Mouse (Mus musculus): ENCODE data around the gene Rtn2.

Rtn2 gene

GRCm38 (mm10) chr7:19300501-19301421, 18.3 kb downstream of the Rtn2 start:
- no peak for DNase-seq (ENCODE audit: low read depth, low spot score)

- DNase-seq (ENCODE audit: low read depth, low spot score) = no peak
Measured at GRCm38 (mm10) chr7:19301461-19302263, 19.2 kb downstream of the Rtn2 start.

DNA sequence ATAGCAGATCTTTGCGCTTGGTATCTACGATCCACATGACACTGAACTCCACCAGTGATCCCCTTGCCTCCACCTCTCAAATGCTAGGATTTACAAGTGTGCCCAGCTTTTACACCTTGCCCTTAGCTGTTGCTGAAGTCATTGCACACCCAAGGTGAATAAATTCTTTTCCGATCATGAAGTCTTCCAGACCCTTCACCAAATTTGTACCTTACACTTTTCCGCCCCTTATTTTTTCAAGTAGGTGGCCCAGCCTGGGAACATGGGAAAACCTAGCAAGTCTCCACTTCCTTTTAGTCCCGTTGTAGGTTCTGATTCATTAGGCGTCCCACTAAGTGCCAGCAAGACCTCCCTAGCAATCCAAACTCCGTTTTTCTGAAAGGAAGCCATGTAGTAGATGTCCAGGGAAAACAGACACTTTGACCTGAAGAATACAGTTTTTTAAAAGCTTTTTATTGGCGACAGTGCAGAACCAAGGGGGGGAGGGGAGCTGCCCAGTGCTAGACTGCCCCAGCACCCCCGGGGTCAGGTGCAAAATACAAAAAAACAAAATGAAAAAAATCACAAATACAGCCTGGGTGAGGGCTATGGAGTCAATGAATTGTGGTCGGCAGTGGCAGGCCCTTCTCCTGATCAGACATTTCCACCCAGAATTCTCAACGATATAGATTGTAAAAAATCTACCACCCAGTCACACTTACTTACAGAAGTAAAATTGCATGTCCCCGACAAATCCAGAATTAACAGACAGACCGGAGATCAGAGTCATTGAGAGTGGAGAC, 20.0 kb downstream of the Rtn2 start:
- no peak for DNase-seq (ENCODE audit: low read depth, low spot score)

GRCm38 (mm10) chr7:19303046-19303305, 20.6 kb downstream of the Rtn2 start:
- DNase-seq (ENCODE audit: low read depth, low spot score) = no peak

DNA sequence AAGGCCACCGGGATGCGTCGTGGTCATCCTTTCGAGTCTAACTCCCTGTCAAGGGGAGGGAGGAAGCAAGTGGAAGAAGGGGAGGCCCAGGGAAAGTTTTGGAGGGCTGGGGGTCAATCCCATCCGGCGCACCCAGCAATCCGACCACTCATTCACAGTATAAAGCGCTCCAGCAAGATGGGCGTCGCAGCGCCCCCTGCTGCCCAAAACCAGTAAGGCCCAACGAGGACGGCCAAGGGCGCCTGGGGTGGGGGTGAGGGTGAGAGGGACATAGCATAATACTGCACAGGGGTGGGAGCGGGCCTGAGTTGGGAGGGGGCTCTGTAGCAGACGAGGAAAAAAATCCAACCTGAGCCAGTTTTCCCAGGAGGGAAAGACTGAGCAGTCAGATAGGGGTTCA, 21.3 kb downstream of the Rtn2 start:
- DNase-seq (ENCODE audit: low read depth, low spot score) = no peak

GRCm38 (mm10) chr7:19304501-19305412, 22.3 kb downstream of the Rtn2 start:
- DNase-seq (ENCODE audit: low read depth, low spot score) = no peak

DNA sequence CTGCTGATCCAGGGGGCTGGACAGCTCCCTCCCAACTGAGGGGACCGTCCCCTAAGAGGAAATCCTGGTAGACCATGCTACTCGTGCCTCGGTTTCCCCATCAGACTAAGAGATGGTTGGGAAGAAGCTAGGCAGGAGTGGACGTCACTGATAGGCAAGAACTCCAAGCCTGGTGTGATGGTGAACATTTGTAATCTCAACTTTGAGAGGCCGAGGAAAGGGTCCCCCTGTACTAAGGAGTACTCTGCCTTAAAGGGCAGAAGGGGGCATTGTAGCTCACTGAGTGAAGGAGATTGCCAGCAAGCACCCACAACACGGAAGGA, 22.9 kb downstream of the Rtn2 start:
- no peak for DNase-seq (ENCODE audit: low read depth, low spot score)

GRCm38 (mm10) chr7:19305796-19306765, 23.7 kb downstream of the Rtn2 start:
- DNase-seq (ENCODE audit: low read depth, low spot score) = no peak

GRCm38 (mm10) chr7:19306819-19307738, 24.7 kb downstream of the Rtn2 start:
- no peak for DNase-seq (ENCODE audit: low read depth, low spot score)

DNA sequence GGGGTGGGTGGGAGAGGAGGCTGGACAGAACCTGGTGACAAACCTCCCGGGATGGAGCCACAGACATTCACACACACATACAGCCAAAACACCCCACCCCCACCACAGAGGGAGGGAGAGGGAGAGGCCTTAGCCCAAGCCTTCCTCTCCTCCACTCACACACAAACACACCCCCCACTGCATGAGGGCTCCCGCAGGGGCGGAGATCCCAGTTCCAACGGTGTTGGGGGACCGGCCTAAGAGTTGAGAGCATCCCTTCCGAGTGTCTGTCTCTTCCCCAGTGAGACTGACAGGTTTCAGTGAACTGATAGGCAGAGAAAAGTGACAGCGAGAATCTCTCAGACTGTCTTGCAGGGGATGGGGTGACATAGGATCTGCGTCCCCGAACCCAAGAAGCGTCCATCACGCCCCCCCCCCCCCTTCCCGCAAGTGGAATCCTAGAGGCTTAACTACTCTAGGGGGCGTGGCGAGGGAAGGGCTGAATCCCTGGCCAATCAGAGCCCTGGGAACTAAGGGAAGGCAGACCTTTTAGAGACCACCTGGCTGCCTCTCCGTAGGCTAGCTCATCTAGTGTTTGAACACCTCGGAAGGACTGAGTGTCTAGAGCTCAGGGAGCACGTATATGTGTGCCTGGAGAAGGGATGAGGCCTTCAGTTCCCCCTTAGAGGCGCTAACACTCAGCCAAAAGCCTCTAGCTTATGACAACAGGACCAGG, 25.5 kb downstream of the Rtn2 start:
- no peak for DNase-seq (ENCODE audit: low read depth, low spot score)

DNA sequence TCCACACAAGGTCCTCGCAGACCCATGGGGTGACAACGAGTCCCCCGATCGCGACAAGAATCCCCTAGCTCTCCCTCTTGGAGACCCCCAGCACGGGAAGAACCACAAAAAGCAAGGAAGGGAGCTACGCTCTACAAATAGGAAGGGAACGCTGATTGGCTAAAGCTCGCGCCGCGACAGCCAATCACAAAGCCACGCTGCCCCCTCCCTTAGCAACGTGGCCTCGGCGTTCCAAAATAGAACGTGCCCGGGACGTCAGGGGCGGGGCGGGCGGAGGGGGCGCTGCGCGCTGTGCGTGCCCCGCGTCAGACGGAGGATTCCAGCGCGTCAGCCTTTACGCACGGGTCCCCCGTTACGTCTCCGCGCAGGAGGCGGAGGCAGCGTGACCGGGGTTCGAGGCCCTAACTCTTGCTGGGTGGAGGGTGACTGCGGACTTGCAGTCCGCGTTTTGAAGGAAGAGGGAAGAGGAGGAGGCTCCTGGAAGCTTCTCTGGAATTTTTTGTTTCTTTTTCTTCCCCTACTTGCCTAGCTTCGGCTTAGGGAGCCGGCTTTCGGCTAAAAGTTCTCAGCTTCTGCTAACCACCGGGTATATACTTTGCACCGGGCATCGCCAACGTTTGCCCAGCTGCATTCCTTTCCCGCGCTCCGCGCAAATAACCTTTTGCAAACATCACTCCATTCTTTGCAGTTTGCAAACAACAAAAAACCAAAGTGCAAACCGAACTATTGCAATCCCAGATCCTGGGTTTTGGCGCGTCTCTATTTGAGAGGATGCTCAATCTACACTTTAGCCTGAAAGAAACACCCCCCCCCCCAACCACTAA, 26.2 kb downstream of the Rtn2 start:
- DNase-seq (ENCODE audit: low read depth, low spot score) = peak; percentile 86

DNA sequence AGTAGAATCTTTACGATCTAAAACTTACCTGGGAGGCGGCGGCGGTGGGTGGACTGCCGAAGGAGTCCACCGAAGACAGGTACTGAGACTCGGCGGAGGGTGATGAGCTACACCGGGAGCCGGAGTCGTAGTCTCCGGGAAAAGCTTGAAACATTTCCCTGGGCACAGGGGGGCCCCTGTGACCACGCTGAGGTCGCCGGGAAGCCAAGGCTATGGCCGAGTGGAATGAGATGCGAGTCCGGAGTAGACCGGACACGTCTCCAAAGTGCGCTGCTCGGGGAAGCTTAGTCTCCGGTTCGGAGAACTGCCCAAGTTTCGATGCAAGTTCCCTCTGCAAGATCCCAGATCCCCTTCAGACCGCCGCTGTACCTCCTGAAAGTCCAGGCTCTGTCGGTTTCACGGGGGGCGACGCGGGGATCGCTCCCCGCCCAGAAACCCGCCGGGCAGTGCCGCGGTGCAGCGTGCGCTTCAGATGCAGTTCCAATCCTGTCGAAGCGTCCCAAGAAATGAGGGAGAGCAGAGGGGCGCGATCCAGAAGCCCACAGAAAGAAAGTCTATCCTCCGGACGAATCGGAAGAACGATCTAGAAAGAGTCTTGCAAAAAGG, 27.0 kb downstream of the Rtn2 start:
- no peak for DNase-seq (ENCODE audit: low read depth, low spot score)

DNA sequence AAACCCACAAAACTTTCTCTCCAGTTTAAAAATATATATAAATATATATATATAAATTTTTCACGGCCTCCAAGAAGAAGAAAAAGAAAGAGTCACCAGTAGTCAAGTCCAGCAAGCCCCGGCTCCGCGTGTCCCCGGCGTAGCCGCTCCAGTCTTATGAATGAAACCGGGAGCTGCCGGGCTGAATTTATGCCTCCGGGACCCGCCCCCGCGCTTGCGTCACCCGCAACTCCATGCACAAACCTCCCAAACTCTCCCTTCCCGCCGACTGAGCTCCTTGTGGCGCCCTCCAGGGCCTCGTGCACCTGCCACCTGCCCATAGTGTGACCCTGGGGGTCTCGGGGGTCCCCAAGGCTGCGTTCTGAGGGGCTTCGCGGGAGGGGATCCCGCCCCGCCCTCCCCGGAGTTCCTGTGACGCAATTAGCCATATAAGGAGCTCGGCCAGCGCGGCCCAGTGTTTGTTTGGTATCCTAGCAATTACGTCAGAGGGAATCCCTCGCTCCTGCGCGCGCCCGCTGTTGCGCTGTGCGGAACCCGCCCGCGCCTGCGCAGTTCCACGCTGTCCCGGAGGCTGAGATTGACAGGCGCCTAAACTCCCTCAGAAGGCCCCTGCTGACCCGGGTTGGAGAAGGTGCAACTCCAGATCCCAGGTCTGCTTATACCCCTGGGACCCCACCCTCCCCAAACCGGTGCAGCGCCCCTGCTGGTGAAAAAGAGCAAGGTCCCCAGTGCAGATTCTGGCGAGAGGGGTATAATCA, 27.6 kb downstream of the Rtn2 start, which contains the start of gene Fosb:
Gene Fosb (minus strand): TSS at position 168 of the 758 bp plus-strand sequence.
- peak; percentile 93 for DNase-seq (ENCODE audit: low read depth, low spot score)

DNA sequence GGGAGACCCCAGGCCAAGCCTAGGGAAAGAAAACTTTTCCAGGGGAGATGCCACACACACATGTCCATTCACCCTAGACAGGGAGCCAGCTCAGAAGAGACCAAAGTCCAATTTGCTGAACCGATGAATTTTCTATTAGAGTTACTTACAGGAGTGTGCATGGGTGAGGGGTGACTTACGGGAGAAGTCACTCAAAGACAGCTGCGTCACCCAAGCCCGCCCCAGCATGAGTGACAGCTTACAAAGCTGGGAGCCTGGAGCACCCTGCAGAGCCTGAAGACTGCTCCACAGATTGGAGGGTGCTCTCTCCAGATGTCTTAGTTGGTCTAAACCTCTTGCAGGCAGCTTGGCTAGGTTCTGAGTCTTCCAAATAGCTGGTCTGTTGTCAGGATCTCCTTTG, 29.6 kb downstream of the Rtn2 start:
- DNase-seq (ENCODE audit: low read depth, low spot score) = no peak

DNA sequence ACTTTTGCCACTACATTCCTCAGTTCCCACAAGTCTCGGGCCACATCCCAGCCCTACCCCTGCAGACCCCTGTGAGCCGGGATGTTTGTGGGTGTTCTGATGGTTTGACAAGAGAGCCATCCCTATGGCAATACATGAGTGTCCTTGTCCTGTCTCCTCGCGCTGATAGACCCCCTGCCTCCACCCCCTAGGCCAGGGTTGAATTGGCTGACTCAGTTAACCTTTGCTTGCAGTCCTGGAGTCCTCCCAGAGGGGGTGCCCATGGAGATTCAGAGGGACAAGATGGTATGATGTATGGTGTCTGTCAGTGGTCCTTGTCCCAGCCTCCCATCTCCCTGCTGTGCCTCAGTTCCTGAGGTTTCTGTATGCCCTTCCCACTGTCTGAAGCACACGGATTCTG, 31.6 kb downstream of the Rtn2 start:
- no peak for DNase-seq (ENCODE audit: low read depth, low spot score)

GRCm38 (mm10) chr7:19316451-19317161, 34.2 kb downstream of the Rtn2 start:
- no peak for DNase-seq (ENCODE audit: low read depth, low spot score)
